Mouse (Mus musculus) mesoderm, embryonic 11.5 days (tissue): Measurements from ENCODE around the gene 1700012B07Rik.

Experiments
- DNase-seq: peaks from one replicate; pipeline ENCODE4 v3.0.0-alpha.2; 2012; ENCODE audit warnings: low read depth, low spot score

Gene 1700012B07Rik

GRCm38 (mm10) chr11:109751636-109752603 is 75.9 kb downstream of the 1700012B07Rik start:
- DNase-seq: peak; percentile 21

GRCm38 (mm10) chr11:109745210-109745609 is 82.6 kb downstream of the 1700012B07Rik start:
- no peak for DNase-seq

- no peak for DNase-seq
Measured at GRCm38 (mm10) chr11:109737967-109738366, 89.9 kb downstream of the 1700012B07Rik start.
